Mouse (Mus musculus): ENCODE measurements around the gene Kif26a.

DNA sequence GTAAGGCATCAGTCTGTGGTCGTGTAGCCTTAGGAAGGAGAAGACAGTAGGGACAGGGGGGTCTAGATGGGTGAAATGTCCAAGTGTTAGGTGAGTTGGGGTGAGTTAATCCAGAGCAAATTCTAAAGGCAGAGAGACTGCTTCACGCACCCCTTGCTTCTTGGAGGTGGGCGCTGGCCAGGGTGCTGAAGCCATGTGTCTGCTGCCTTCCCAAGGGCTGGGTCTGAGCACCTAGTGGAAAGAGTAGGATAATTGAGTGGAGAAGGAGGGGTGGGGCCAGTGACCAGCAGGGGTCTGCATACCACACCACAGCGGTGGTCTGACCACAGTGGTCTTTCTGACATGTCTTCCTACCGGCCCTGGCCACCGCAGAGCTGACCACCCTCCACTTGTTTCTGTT lies 4.7 kb upstream of the Kif26a start:
- no peak for TF ChIP-seq POLR2A (IDR thresholded peaks at IDR 0.05; ENCODE audit: control insufficient read depth, low read depth, low read length)
- TF ChIP-seq CTCF (IDR thresholded peaks at IDR 0.05; ENCODE audit: control insufficient read depth, insufficient read depth, insufficient replicate concordance, low read depth, low read length) = no peak

All from testis, adult 2 months (tissue).